Mouse (Mus musculus) C2C12 (cell line): ENCODE data around the gene Eln.

ENCODE experiments used
- CEBPB ChIP-seq: IDR thresholded peaks from one replicate; pipeline ENCODE4 v1.6.1; 2011; ENCODE audit warnings: low read depth, mild to moderate bottlenecking, control low read depth, moderate library complexity
- CTCF ChIP-seq: IDR thresholded peaks from one replicate; pipeline ENCODE4 v1.5.1; 2011; ENCODE audit not compliant: control insufficient read depth, insufficient read depth, insufficient read length
- FOSL1 ChIP-seq: IDR thresholded peaks from one replicate; pipeline ENCODE4 v1.8.0; 2011; ENCODE audit warnings: mild to moderate bottlenecking, low read length; ENCODE audit not compliant: poor library complexity, insufficient read depth, severe bottlenecking
- MYOG ChIP-seq: IDR thresholded peaks from one replicate; pipeline ENCODE4 v1.6.1; 2011; ENCODE audit not compliant: control insufficient read depth, insufficient read length; ENCODE audit errors: extremely low read depth
- USF1 ChIP-seq: IDR thresholded peaks from one replicate; pipeline ENCODE4 v1.6.1; 2011; ENCODE audit warnings: low read depth, mild to moderate bottlenecking, control low read depth, moderate library complexity

- TF ChIP-seq MYOG (no peak), CTCF (no peak), USF1 (no peak), FOSL1 (no peak), CEBPB (no peak)
Measured at GRCm38 (mm10) chr5:134746890-134747511, at the start of gene Eln.
